Mouse (Mus musculus) c-Kit-positive CD71-positive TER-119-negative erythroid progenitor cells, embryonic 14.5 days (primary cell): Measurements from ENCODE around the gene Cdc73.
A peak's percentile ranks its signal among the peaks of the same experiment; 100 is the strongest.
"Not testable (repeated sequence)": the region's sequence is repeated elsewhere in the genome, so short reads cannot be mapped to it uniquely, and the experiment has no call there.

Experiments used
- DNase-seq: peaks from one replicate; pipeline ENCODE4 v3.0.0-alpha.2; 2013; ENCODE audit warnings: low read depth

Cdc73 gene

DNA sequence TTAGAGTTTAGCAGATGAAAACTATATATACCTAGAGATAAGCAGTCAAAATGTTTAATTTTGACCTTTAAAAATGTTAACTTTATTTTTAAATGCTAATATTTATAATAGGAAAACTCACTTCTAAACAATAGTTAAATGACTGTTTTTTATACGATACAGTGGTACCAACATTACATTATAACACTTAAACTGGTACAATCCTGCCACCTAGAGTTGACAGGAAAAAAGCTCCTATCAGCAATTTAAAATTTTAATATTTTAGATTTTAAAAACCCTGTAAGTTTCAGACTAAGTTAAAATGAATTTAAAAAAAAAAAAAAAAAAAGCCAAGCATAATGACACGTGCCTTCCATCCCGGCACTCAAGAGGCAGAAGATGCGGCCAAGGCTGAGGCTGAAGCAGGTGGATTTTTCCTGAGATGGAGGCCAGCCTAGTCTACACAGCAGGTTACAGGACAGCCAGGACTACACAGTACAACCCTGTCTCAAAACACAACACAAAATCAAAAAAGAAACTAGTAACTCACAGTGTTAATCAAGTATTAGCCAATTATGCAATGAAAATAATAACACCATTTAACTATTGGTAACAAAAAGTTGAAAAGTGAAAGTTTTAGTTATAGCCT, 26.8 kb downstream of the Cdc73 start:
- no peak for DNase-seq

DNA sequence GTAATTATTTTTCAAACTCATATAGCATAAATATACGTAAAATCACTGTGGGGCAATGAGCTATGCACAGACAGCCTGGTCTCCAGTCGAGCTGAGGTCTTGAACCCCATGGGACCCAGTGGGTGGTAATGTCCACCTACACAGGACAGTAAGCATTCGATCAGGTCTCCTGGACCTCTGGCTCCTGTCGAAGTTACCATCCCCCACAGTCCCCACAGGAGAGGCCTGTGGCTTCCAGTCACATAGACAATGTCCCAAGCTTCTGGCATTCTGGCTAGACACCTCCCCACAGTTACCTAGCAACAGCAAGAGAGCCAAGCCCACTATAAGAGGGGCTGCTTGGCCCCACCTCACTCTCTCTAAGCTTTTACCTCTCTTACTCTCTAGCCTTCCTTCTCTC, 37.9 kb downstream of the Cdc73 start:
- not testable (repeated sequence) for DNase-seq

DNA sequence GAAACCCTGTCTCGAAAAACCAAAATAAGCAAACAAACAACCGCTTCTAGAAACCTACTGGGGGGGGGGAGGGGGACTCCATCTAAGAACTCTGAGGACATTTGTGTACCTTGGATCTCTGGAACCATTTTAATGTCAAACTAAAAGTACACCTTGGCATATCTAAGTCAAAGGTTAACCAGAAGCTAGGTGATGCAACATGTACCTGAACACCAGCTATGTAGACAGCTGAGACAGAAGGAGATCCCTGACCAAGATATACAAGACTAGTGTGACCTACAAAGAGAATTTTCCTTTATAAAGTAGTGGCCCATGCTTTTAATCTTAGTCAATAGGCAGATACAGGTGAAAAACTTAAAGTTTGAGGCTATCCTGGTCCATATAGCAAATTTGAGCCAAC, 39.5 kb downstream of the Cdc73 start:
- no peak for DNase-seq

DNA sequence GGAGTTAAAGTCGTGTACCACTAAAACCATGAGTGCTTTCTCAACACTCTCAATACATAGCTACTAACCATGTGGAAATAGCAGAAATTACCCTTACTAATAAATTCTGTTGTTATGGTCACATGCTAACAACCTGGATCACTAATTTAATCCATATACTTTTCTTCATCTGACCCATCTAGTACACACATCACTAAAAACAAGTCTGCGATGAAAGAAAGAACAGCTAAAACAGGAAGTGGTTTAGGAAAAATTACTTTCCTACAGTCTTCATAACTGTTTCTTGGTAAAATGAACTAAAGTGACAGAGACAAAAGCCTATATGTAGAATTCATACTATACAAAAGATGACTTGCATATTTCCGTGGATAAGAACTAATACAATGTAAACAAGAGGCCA, 49.0 kb downstream of the Cdc73 start:
- DNase-seq = no peak

DNA sequence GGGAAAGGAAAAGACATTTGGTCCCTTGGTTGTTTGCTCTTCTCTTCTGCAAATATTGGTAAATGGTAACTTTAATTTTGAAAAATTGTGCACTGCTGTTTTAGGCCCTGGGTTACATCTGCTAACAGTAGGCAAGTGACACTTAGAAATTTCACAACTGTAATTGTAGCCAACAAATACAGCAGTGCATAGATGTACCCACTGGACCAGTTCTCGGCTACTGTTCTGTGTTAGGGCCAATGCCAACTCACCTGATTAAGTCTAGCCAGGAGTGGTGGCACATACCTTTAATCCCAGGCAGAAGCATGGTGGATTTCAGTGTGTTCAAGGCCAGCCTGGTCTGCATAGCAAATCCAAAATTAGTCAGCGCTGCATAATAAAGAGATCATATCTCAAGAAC, 52.4 kb downstream of the Cdc73 start:
- no peak for DNase-seq

DNA sequence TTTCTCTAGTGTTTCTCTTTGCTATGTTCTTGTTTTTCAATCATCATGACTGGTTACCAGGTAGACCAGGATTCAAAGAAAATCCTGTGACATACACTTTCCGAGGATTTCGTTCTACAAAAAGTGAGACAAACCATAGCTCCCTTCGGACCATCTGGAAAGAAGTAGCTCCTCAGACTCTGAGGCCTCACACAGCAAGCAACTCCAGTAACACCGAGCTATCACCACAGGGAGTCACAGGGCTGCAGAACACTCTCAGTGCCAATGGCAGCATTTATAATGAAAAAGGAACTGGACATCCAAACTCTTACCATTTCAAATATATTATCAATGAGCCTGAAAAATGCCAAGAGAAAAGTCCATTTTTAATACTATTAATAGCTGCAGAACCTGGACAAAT, 56.5 kb downstream of the Cdc73 start:
- no peak for DNase-seq

DNA sequence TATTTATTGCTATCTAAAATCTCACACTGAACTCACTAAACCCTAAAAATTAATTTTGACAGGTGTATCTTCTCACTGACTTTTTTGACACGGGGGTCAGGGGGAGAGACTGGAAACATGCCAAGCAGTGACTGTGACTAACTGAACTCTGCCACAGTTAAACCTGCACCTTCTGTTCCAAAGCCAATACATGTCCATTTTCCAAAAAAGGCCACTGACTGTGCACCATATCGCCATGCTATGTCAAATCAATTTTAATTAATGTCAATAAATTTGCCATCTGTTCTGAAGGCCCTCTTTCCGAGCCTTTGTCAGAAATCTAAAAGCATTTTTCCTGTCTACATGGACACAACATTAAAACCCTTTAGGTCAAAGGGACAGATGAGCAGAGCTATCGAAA, 57.3 kb downstream of the Cdc73 start:
- no peak for DNase-seq

DNA sequence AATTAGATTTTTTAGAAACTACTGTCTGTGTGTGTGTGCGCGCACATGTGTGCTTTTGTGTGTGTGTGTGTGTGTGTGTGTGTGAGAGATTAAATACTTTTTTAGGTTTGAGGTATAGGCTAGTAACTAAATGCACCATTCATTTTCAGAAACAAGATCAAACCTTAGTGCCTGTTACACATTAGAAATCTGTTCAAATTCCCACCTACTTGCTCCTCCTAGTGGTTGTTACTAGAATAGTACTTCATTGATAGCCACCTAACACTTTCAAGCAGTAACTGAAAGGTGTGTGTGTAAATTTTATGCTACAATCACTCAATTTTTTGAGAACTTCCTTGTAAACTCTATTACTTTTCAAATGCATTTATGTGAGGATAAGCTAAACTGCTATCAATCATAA, 58.5 kb downstream of the Cdc73 start:
- peak; percentile 46 for DNase-seq

DNA sequence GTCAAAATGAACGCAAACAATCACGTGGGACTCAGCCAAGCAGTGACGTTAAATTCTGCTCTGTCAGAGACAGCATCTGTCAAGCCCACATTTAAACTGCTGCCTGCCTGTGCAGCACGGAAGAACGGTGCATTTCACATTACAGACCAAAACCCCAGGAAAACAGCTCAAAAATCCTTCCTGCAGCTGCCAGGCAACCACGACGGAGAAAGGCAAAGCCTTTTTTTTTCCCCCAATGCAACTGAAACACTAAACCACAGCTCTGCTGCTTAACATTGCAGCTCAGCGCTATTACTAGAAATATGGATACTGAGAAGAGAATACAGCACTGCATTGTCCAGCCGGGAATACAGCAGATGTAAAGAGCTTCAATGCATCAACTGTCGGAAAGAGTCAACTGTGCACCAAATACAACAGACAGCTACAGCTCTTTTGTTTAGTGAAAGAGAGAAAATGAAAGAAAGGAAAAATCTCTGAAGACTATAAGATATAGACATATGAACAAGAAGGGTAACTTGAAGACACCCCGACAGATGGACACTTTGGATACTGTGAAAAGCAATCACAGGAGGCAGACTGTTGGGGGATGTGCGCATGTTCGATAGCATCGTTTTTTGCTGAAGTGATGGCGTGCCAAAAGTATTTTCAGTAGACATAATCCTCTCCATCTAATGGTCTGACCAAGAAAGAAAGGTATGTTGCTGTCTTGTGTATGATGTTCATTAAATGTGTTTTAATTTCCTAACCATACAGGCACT, 61.9 kb downstream of the Cdc73 start, which contains the start of gene B3galt2:
Gene B3galt2, plus strand, starts transcription at position 15 of the 758 bp plus-strand sequence.
- DNase-seq = no peak

DNA sequence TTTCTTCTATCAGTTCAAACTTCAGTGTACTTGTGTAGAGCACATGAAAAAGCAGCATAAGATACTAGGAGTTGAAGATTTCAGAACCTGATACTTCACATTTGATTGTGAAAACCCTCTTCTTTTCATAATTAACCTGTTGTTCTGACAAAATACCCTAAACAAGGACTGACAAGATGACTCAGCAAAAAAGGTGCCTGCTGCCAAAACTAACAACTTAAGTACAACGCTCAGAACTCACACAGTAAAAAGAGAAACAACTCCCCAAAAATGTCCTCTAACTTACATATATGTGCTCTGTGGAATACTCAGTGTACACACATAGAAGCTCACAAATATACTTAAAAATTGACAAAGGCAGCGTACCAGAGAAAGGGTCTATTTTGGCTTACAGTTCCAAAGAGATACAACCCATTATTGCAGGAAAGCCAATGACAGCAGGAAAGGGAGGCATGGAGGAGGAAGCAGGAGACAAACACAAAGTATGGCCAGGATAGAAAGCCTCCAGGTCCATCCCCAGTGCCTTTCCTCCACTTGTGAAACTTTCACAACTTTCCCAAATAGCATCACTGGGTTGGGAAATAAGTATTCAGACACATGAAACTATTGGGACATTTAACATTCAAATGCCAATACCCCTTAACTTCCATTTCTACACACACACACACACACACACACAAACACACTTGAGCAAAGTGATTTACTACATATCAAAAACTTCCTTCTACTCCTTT, 69.7 kb downstream of the Cdc73 start:
- no peak for DNase-seq

DNA sequence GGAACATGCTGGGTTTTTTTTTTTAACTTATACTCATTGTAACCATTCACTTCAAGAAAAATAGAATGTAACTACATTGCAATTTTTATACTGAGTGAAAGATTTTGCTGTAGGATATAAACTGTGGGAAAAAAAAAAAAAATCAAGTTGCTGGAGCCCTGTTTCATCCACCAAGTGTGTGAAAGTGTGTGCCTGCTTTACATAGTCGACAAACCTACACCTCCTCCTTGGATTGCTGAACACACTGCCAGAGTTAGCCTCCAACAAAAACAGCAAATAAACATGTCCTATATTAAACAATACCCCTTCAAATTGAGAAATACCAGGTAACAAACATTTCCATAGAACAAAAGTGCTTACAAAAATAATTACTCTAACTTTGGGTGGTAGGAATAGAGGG, 70.3 kb downstream of the Cdc73 start:
- no peak for DNase-seq

DNA sequence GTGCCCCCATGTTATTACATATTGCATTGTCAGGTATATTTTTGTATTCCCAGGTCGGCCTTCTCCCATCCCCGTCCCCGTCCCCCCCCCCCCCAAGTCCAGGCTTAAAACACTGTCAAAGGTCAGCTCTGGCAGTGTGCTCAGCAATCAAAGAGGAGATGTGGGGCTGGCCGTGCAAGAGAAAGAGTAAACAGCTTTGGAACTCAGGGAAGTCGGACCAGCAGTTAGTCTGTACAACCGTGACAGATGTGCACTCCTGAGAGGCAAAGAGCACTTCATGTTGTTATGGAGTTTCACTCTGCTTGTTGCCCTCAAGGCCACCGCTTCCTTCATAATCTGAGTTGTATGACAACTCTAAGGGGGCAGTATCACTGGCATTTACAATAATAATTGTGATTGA, 71.4 kb downstream of the Cdc73 start:
- DNase-seq = no peak

DNA sequence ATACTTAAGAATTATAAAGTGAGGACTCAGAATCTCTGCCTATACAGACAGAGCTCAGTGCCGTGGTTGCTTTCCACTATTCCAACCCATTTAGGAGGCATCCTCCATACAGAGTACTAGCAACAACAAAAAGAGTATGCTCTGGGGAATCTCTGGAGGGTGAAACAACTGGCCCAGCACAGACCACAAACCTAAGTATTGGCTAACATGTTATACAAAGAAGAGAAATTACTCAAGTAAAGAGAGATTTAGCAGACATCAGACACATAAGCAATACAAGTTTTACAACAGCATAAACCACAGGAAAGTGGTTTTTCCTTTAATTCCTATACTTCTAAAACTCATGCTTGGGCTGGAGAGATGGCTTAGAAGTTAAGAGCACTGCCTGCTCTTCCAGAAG, 80.1 kb downstream of the Cdc73 start:
- no peak for DNase-seq

DNA sequence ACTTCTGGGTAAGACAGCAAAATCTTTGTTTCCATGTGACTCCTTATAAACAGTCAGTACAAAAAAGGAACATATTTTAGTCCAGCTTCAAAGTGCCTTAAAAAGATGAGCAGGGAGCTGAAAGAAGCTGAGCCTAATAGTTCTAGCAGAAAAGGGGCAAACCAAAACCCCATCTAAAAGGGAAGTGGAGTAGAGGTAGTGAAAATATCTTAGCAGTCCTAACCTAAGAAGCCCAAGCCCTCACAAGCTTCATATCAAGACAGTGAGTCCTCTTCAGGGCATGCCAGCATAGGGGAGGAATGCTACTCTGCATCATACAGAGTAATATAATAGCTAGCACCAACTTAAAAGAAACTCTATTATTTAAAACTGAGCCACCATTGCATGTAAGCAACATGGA, 80.8 kb downstream of the Cdc73 start:
- no peak for DNase-seq

DNA sequence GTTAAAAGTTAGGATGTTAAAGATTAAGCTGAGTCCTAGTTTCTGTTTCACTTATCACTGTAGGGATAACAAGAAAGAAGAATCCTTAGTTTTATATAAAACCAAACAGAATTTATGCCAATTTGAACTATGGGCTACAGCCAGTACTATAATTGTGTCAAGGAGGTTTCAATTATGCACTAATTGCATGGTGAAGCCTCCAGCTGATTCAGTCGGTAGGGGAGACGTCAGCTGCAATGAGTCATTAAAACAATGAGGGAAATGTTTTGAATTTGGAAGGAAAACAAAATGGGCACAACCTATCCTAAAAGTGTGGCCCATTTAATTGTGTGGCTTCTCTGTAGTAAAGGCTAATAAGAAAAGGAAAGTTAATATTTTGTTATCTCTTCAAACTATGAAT, 82.9 kb downstream of the Cdc73 start:
- no peak for DNase-seq

DNA sequence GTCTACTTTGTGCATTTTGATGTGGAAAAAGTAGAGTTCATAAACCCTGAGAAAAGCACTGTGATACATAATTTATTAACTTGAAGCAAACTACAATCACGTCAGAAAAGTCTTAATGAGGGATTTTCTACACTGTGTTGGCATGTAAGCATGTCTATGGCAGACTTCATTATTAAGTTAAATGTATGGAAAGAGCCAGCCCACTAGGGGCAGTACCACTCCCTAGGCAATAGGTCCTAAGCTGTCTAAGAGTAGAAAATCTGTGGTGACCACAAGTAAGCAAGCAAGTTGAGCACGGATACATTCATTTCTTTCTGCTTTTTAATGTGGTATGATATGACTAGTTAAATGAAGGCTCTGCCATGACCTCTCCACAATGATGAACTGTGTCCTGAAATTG, 89.8 kb downstream of the Cdc73 start:
- DNase-seq = no peak

DNA sequence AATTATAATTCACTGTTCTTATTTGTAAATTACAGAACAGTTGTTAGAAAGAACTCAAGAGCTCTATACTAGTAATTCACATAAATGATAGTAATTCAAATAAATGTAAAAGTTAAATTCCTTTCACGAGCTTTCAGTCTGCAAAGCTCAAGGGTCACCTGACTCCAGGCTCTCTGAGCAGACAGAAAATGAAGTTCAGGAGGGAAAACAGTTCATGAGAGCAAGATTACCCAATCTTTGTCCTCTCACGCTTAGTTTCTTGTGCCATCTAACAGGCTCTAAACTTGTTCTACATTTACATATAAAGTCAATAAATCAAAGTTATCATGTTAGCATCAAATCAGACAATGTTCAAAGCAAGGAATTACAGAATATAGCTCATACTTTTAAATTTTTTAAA, 93.8 kb downstream of the Cdc73 start:
- no peak for DNase-seq

DNA sequence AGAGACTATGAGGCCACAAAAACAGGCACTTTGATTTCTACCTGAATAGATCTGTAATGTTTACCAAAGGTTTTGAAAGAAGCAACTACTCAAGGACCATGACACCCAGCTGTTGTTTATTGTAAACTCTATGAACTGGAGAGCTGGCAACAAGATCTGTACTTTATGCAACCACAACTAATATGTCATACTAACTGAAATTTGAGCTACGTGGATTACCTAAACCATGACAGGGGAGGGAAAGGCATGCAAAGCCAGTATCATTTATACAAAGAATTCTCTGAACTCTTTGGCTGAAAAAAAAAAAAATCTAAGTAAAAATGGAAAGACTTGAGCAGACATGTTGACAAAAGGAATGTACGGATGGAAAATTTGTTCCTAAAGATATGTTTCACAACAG, 105.8 kb downstream of the Cdc73 start:
- no peak for DNase-seq

DNA sequence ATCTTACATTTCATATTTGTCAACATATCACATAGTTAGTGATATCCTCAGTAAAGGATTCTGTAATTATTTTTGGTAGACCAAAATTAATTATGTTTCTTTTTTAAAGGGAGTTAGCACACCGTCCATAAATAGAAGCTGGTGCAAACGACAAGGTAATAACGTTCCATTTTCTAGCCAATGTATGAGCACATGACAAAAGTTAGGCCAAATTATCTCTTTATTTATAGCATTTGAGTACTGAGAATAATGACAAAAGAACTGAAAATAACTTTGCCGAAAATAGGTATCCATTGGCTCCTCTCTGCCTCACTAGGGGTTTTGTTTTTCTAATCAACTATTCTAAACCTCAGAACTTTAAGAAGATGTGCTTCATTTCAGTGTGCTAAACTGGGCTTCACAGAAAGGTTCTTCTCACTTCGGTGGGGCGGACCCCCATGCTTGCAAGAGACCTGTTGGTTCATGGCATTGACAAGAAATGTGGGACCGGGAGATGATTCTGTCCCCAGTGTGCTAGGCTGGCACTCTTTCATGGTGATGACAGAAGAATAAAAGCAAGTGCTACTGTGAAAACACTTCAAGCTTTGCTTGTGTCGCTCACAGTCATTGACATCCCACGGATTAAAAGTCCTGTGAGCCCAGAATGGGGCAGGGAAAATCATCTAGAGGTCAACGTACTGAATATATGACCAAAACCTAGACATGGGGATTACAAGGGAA, 125.7 kb downstream of the Cdc73 start:
- no peak for DNase-seq

DNA sequence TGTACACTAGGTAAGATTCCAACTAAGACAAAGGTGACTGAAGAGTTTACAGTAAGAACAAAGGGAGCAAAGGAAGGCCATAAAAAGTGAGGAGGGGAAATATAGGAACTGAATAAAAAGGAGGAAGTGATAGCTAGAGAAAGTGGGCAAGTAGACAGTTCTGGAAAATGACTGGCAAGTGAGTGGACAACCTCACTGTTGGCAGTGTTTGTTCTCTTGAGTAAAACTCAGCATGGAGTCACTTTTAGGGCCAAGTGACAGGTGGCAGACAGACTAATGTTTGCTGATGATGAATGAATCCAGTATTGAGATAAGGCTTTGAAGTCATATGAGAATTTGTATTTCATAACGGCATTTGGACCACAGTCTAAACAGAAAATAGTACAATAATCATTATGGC, 144.5 kb downstream of the Cdc73 start:
- DNase-seq = no peak

DNA sequence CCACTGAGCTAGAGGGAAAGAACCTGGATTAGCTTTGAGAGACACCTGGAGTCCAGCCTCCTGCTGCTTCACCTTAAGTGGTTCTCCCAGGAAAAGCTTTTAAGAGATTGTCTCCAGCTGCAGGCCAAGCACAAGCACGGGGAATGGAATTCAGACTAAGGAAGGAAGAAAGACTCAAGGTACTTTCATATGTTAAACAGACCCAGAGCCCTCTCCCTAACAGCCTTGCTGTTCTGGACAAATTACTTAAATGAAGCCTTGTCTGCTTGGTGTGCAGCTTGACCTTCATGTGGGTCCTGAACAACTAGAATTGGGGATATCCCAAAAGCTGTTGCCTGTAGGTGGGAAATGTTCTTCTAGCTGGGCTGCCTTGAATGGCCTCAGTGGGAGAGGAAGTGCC, 147.2 kb downstream of the Cdc73 start:
- DNase-seq = no peak

DNA sequence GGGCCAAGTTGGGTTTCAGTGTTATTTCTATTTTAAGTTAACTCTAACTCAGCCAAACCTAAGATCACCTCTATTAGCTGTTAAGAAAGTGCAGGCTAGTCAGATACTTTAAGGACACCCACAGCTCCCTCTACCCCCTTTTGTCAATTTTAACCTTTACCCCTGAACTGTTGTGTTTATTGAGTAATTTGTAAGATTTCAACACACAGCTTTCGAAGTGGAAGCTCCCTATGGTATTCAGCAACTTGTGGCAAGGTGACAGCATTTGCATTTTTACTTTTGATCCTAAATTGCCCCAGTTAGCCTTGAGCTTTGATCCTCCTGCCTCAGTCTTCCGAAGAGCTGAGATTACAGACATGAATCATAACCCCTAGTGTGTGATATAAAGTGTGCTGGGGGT, 148.1 kb downstream of the Cdc73 start:
- DNase-seq = no peak
